Mouse (Mus musculus) embryo, embryonic 9.5 days (tissue): Measurements from ENCODE around the gene Gtsf1.

ENCODE experiments used
- DNase-seq: peaks from one replicate; pipeline ENCODE4 v3.0.0-alpha.2; 2017; ENCODE audit errors: extremely low spot score

Gene Gtsf1

GRCm38 (mm10) chr15:103358278-103359121 lies 71.8 kb downstream of the Gtsf1 start:
- no peak for DNase-seq

GRCm38 (mm10) chr15:103357817-103358216 lies 72.5 kb downstream of the Gtsf1 start:
- no peak for DNase-seq

- DNase-seq: no peak
These were observed 74.1 kb downstream of the Gtsf1 start for GRCm38 (mm10) chr15:103356130-103356529.

GRCm38 (mm10) chr15:103355420-103355819 lies 74.8 kb downstream of the Gtsf1 start:
- DNase-seq: no peak

GRCm38 (mm10) chr15:103354690-103355089 lies 75.6 kb downstream of the Gtsf1 start:
- DNase-seq: no peak

GRCm38 (mm10) chr15:103353511-103354256 lies 76.6 kb downstream of the Gtsf1 start:
- no peak for DNase-seq

GRCm38 (mm10) chr15:103352856-103353255 lies 77.4 kb downstream of the Gtsf1 start:
- peak; percentile 57 for DNase-seq
